Mouse (Mus musculus) hindbrain, postnatal 0 days (tissue): Measurements from ENCODE around the gene Gm20388. TPM values are rescaled to one million over a fixed set of nuclear protein-coding genes. Genes with fewer than 3 reads are reported as not detected.
A peak's percentile ranks its signal among the peaks of the same experiment; 100 is the strongest.
"Not testable (repeated sequence)": the region's sequence is repeated elsewhere in the genome, so short reads cannot be mapped to it uniquely, and the experiment has no call there.

ENCODE experiments used
- ATAC-seq: fragments of 200-750 bp; cut with Nextera tagmentation; 2 replicates; pipeline ENCODE4 v1.8.0; 2017; ENCODE audit warnings: mild to moderate bottlenecking, moderate TSS enrichment, moderate library complexity
- DNase-seq: peaks from one replicate; pipeline ENCODE4 v3.0.0-alpha.2; 2015; ENCODE audit warnings: low spot score
- H3K27ac ChIP-seq: fragments of 300-500 bp; sonication (generic); 2 replicates; pipeline ENCODE4 v1.5.1; 2014; ENCODE audit warnings: mild to moderate bottlenecking
- H3K27me3 ChIP-seq: fragments of 300-500 bp; sonication (generic); 2 replicates; pipeline ENCODE4 v1.6.1; 2014; ENCODE audit warnings: low read length, mixed read lengths; ENCODE audit not compliant: insufficient read depth
- H3K36me3 ChIP-seq: fragments of 300-500 bp; sonication (generic); 2 replicates; pipeline ENCODE4 v1.6.1; 2014; ENCODE audit warnings: low read length, mixed read lengths; ENCODE audit not compliant: insufficient read depth
- H3K4me1 ChIP-seq: fragments of 300-500 bp; sonication (generic); 2 replicates; pipeline ENCODE4 v1.6.1; 2014; ENCODE audit warnings: antibody characterized with exemption, low read length, mixed read lengths; ENCODE audit not compliant: insufficient read depth
- H3K4me2 ChIP-seq: fragments of 300-500 bp; sonication (generic); 2 replicates; pipeline ENCODE4 v1.6.1; 2014; ENCODE audit warnings: low read depth, mild to moderate bottlenecking, low read length, moderate library complexity, mixed read lengths
- H3K4me3 ChIP-seq: fragments of 300-500 bp; sonication (generic); 2 replicates; pipeline ENCODE4 v1.5.1; 2014; ENCODE audit warnings: low read length
- H3K9ac ChIP-seq: fragments of 300-500 bp; sonication (generic); replicated peaks from 2 replicates; pipeline ENCODE4 v1.6.1; 2014; ENCODE audit warnings: mild to moderate bottlenecking, low read length, moderate library complexity, mixed read lengths
- H3K9me3 ChIP-seq: fragments of 300-500 bp; sonication (generic); 2 replicates; pipeline ENCODE4 v1.6.1; 2016; ENCODE audit warnings: low read length, mixed read lengths
- CTCF ChIP-seq: IDR thresholded peaks from 2 replicates; pipeline ENCODE4 v1.5.1; 2016; ENCODE audit warnings: antibody characterized with exemption, control low read depth, low read depth
- WGBS: fragments of 180-500 bp; shearing (Covaris S2); extraction: QIAGEN DNeasy Blood & Tissue Kit; methylation state at CpG from one replicate; pipeline ENCODE4 v1.1.7; 2014; 5-methylcytosine and 5-hydroxymethylcytosine counted together
- polyA plus RNA-seq: library from polyadenylated mRNA; unstranded; fragments of >200 nt; fragmentation: Nextera tagmentation; extraction: Ambion mirVana; gene quantifications from 2 replicates; pipeline ENCODE4 v1.2.1, GENCODE M21; 2015
- total RNA-seq: library from RNA; depleted of rRNA; stranded (reverse); fragments of >200 nt; gene quantifications from 2 replicates; pipeline ENCODE4 v1.2.3, GENCODE M21; 2014

Gm20388 gene
- total and polyA plus RNA-seq, 2 experiments from 2014 or later = 71.3 TPM; not detected in 1

DNA sequence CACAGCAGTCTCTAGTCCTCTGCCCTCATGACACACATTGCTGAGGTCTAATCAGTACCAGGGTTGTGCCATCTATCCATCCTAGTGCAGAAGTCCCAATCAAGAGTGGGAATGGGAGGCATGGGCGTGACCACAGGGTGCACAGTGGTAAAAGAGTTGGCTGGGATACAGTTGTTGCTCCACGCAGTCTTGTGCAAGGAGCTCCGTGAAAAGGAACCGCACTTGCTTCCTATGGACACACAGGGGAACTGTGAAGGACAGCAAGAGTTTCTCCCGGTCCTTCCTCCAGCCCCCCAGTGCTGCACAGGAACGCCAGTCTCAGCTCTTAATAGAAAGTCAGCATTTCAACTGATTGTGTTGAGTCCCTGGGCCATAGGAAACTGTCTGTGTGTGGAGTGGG is 4048.8 kb downstream of the Gm20388 start:
- Histone ChIP-seq H3K4me2 (no peak overlapping the region), H3K4me3 (no peak overlapping the region), H3K4me1 (no peaks in the 10 kb centered on the region), H3K36me3 (peaks cover 41% of the 10 kb centered on the region), H3K9ac (no peak overlapping the region), H3K27me3 (no peaks in the 10 kb centered on the region), H3K9me3 (no peaks in the 10 kb centered on the region), H3K27ac (no peak overlapping the region)
- no peak for TF ChIP-seq CTCF
- WGBS = 92% methylated on average over 6 of the region's 6 CpGs
- DNase-seq = no peak
- no peak for ATAC-seq

- no peak overlapping the region for H3K27ac ChIP-seq
- DNase-seq = no peak
- WGBS = 85% methylated on average over 9 of the region's 9 CpGs
- no peak overlapping the region for H3K9ac ChIP-seq
- no peak for TF ChIP-seq CTCF
- H3K4me2 ChIP-seq = no peak overlapping the region
- H3K27me3 ChIP-seq = no peaks in the 10 kb centered on the region
- peaks cover 42% of the 10 kb centered on the region for H3K36me3 ChIP-seq
- H3K4me3 ChIP-seq = no peak overlapping the region
- no peaks in the 10 kb centered on the region for H3K9me3 ChIP-seq
- no peak for ATAC-seq
- H3K4me1 ChIP-seq = no peaks in the 10 kb centered on the region
Observed at GRCm38 (mm10) chr8:123960056-123960455, 4049.4 kb downstream of the Gm20388 start.

GRCm38 (mm10) chr8:123960556-123960955 is 4049.9 kb downstream of the Gm20388 start:
- ATAC-seq, H3K4me3 ChIP-seq, DNase-seq, H3K9me3 ChIP-seq, H3K4me1 ChIP-seq, H3K27me3 ChIP-seq, H3K27ac ChIP-seq, H3K4me2 ChIP-seq, H3K9ac ChIP-seq: not testable (repeated sequence)
- peaks cover 42% of the 10 kb centered on the region for H3K36me3 ChIP-seq
- WGBS = 48% methylated on average over 5 of the region's 5 CpGs

GRCm38 (mm10) chr8:123961371-123961770 is 4050.7 kb downstream of the Gm20388 start:
- no peaks in the 10 kb centered on the region for H3K4me1 ChIP-seq
- H3K27me3 ChIP-seq = no peaks in the 10 kb centered on the region
- H3K27ac ChIP-seq = no peak overlapping the region
- WGBS = 65% methylated on average over 1 of the region's 1 CpGs
- no peak overlapping the region for H3K9ac ChIP-seq
- no peaks in the 10 kb centered on the region for H3K9me3 ChIP-seq
- no peak for DNase-seq
- ATAC-seq = no peak
- TF ChIP-seq CTCF = no peak
- H3K36me3 ChIP-seq = peaks cover 42% of the 10 kb centered on the region
- no peak overlapping the region for H3K4me2 ChIP-seq
- H3K4me3 ChIP-seq = no peak overlapping the region

GRCm38 (mm10) chr8:123966896-123967295 is 4056.3 kb downstream of the Gm20388 start:
- H3K27me3 ChIP-seq = no peaks in the 10 kb centered on the region
- peak; percentile 42; the same call in 1 of the 2 replicates for TF ChIP-seq CTCF
- no peak overlapping the region for H3K4me3 ChIP-seq
- no peaks in the 10 kb centered on the region for H3K4me1 ChIP-seq
- no peak for ATAC-seq
- DNase-seq = peak; percentile 69
- 66% methylated on average over 2 of the region's 2 CpGs for WGBS
- no peak overlapping the region for H3K27ac ChIP-seq
- H3K4me2 ChIP-seq = no peak overlapping the region
- peaks cover 32% of the 10 kb centered on the region for H3K36me3 ChIP-seq
- no peak overlapping the region for H3K9ac ChIP-seq
- H3K9me3 ChIP-seq = no peaks in the 10 kb centered on the region

DNA sequence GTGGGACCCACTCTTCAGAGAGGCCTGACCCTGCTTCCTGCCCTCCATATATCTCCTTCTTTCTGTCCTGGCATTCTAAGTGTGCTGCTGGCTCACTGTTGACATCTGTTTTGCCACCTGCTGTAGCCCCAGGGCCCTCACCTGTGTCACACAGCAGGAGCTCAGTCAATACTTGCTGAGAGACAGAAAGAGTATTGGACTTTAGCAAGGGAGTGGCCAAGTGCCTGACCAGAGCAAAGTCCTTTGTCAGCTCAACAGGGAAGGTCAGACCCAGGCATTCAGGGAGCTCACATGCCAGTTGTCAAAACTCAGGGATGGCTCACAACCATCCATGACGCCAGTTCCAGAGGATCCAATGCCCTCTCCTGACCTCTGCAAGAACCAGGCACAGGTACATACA is 4062.9 kb downstream of the Gm20388 start:
- no peak overlapping the region for H3K4me3 ChIP-seq
- no peak overlapping the region for H3K27ac ChIP-seq
- ATAC-seq = no peak
- H3K9me3 ChIP-seq = no peaks in the 10 kb centered on the region
- no peak for DNase-seq
- no peaks in the 10 kb centered on the region for H3K4me1 ChIP-seq
- 77% methylated on average over 1 of the region's 1 CpGs for WGBS
- no peak overlapping the region for H3K4me2 ChIP-seq
- H3K36me3 ChIP-seq = 0 out of 2 replicates have a peak, but pooled peaks cover 6% of the 10 kb centered on the region
- H3K27me3 ChIP-seq = no peaks in the 10 kb centered on the region
- no peak for TF ChIP-seq CTCF
- no peak overlapping the region for H3K9ac ChIP-seq

DNA sequence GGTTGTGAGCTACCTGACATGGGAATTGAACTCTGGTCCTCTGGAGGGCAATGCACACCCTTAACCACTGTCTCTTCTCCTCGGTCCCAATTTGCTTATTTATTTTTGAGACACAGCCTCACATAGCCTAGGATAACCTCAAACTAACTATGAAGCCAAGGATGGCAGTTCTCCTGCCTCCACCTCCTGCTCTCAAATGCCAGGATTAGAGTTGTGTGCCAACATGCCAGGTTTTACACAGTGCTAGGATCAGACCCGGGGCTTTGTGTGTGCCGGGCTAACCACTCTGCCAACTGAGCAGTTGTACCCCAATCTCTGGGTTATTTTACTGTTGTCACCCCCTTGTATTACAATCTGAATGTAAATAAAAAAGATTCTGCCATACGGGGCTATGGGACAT is 4066.9 kb downstream of the Gm20388 start:
- H3K27me3 ChIP-seq = no peaks in the 10 kb centered on the region
- no peak overlapping the region for H3K4me2 ChIP-seq
- ATAC-seq = no peak
- no peak for TF ChIP-seq CTCF
- 76% methylated on average over 4 of the region's 4 CpGs for WGBS
- no peak overlapping the region for H3K4me3 ChIP-seq
- H3K9ac ChIP-seq = 0 out of 2 replicates have a peak overlapping the region, but pooled peaks have one; percentile 13
- H3K27ac ChIP-seq = no peak overlapping the region
- no peaks in the 10 kb centered on the region for H3K9me3 ChIP-seq
- peaks cover 7% of the 10 kb centered on the region for H3K4me1 ChIP-seq
- no peaks in the 10 kb centered on the region for H3K36me3 ChIP-seq
- no peak for DNase-seq
